Mouse (Mus musculus) liver, adult 2 months (tissue): ENCODE results near the gene C2cd2. TPM values are rescaled to one million over a fixed set of nuclear protein-coding genes. Genes with fewer than 3 reads are reported as not detected.
"Not testable (repeated sequence)": the region's sequence is repeated elsewhere in the genome, so short reads cannot be mapped to it uniquely, and the experiment has no call there.

Experiments
- DNase-seq: peaks from one replicate; pipeline ENCODE4 v3.0.0-alpha.2; 2011; ENCODE audit warnings: low read depth, low spot score; ENCODE audit errors: extremely low read depth
- H3K27ac ChIP-seq: fragments of 200-500 bp; replicated peaks from 2 replicates; pipeline ENCODE4 v1.5.1; 2012; ENCODE audit warnings: low read depth, mild to moderate bottlenecking, control low read depth, inconsistent platforms, low read length; ENCODE audit not compliant: insufficient read depth
- H3K27me3 ChIP-seq: fragments of 200-500 bp; 2 replicates; pipeline ENCODE4 v1.6.1; 2012; ENCODE audit warnings: mild to moderate bottlenecking, moderate library complexity, low read length, inconsistent platforms; ENCODE audit not compliant: control insufficient read depth, insufficient read depth
- H3K36me3 ChIP-seq: fragments of 200-500 bp; 2 replicates; pipeline ENCODE4 v1.6.1; 2012; ENCODE audit warnings: low read length, inconsistent platforms; ENCODE audit not compliant: control insufficient read depth, insufficient read depth
- H3K4me1 ChIP-seq: fragments of 200-500 bp; 2 replicates; pipeline ENCODE4 v1.6.1; 2011; ENCODE audit warnings: low read length; ENCODE audit not compliant: control insufficient read depth, insufficient read depth
- H3K4me3 ChIP-seq: fragments of 200-500 bp; 2 replicates; pipeline ENCODE4 v1.5.1; 2011; ENCODE audit warnings: low read depth, mild to moderate bottlenecking, control low read depth, low read length, moderate library complexity; ENCODE audit not compliant: insufficient read depth
- H3K79me2 ChIP-seq: fragments of 200-500 bp; 2 replicates; pipeline ENCODE4 v1.6.1; 2012; ENCODE audit warnings: inconsistent platforms, mild to moderate bottlenecking, low read length, moderate library complexity; ENCODE audit not compliant: control insufficient read depth, insufficient read depth
- H3K9ac ChIP-seq: fragments of 200-500 bp; 2 replicates; pipeline ENCODE4 v1.6.1; 2012; ENCODE audit warnings: low read depth, mild to moderate bottlenecking, control low read depth, inconsistent platforms, low read length
- CTCF ChIP-seq: fragments of 200-500 bp; IDR thresholded peaks from 2 replicates; pipeline ENCODE4 v1.5.1; 2011; ENCODE audit warnings: low read depth, low read length, control low read depth
- POLR2A ChIP-seq: fragments of 200-500 bp; IDR thresholded peaks from 2 replicates; pipeline ENCODE4 v1.6.1; 2011; ENCODE audit warnings: low read length, control low read depth; ENCODE audit not compliant: insufficient read depth; ENCODE audit errors: extremely low read depth
- WGBS: fragments of 180-500 bp; shearing (Covaris S2); methylation state at CpG from one replicate; pipeline ENCODE4 v1.1.7; 2018; 5-methylcytosine and 5-hydroxymethylcytosine counted together
- polyA plus RNA-seq: library from polyadenylated mRNA; depleted of rRNA; stranded (reverse); fragments of >200 nt; gene quantifications from 2 replicates; pipeline ENCODE4 v1.2.3, GENCODE M21; 2012; rRNA removed
- total RNA-seq: library from RNA; depleted of rRNA; stranded (reverse); fragments of >200 nt; gene quantifications from 2 replicates; pipeline ENCODE4 v1.2.3, GENCODE M21; 2014; rRNA removed

Gene C2cd2
- total RNA-seq, result 56.7 and 57.1 TPM in 2 replicates
- polyA plus RNA-seq, result 173 and 183 TPM in 2 replicates

- no peaks in the 10 kb centered on the region for H3K27me3 ChIP-seq
- peak within 1 kb of the TSS; percentile 89 for H3K4me3 ChIP-seq
- TF ChIP-seq CTCF (no peak), POLR2A (peak; percentile 94)
- peak within 1 kb of the TSS; percentile 90 for H3K9ac ChIP-seq
- peak; percentile 86 for DNase-seq
- H3K36me3 ChIP-seq, result 0 out of 2 replicates have a peak, but pooled peaks cover 1% of the 10 kb centered on the region
- H3K79me2 ChIP-seq, result peaks cover 18% of the 10 kb centered on the region
- WGBS, result under 1% methylated on average over 78 of the region's 78 CpGs
- peaks cover 10% of the 10 kb centered on the region; the same call in 1 of the 2 replicates for H3K4me1 ChIP-seq
- peak within 1 kb of the TSS; percentile 94 for H3K27ac ChIP-seq
These were observed at the start of gene C2cd2, which contains the start of gene Zbtb21 for GRCm38 (mm10) chr16:97962151-97962948. Gene C2cd2, minus strand, starts transcription at chr16:97962598. Gene Zbtb21, minus strand, starts transcription at chr16:97962622.

GRCm38 (mm10) chr16:97997383-97997731, 35.0 kb upstream of the C2cd2 start:
- H3K27ac ChIP-seq, H3K36me3 ChIP-seq, H3K4me1 ChIP-seq, H3K79me2 ChIP-seq, H3K27me3 ChIP-seq: not testable (repeated sequence)
- peak; percentile 15 for DNase-seq
- WGBS, result under 1% methylated on average over 8 of the region's 8 CpGs
- Histone ChIP-seq H3K9ac (peak overlapping the region; percentile 35), H3K4me3 (peak overlapping the region; percentile 69)

DNA sequence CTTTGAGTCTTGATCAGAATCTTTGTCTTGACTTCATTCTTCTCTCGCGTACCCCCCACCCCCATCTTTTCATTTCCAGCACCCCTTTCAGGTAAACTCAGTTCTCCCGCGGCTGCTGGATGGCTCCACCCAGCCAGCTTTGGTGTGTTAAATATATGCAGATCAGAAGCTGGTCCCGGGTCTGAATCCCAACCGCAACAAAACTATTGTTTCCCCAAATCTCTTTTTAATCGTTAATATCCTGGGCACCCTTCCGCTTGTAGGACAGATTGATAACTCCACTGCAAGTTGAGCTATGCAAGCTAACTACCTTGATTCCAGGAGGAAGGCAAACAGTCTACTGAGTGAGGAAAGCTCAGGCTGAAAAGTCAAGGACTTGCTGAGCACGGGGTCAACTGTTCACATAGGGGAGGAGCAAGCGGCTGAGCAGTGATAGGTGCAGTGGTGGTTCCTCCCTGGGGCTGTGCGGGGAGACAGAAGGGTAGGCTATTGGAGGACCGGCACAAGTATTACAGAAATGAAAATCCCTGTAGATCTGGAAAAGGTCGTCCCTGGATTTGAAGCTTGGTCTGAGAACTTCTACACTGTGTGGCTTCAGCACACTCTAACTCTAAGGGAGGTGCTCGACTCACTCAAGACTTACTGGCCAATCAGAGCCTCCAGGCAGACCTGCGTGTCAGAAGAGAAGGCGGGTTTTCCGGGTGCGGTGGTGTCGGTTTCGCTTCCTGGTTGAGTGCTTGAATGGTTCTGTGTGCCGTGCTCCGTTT, 34.4 kb upstream of the C2cd2 start, which contains the start of gene B230307C23Rik:
B230307C23Rik (plus strand) TSS at position 700 of the 767 bp plus-strand sequence.
- Histone ChIP-seq H3K9ac (peak within 1 kb of the TSS; percentile 60), H3K79me2 (peaks cover 7% of the 10 kb centered on the region; the same call in 1 of the 2 replicates), H3K4me1 (peaks cover 5% of the 10 kb centered on the region), H3K27me3 (no peaks in the 10 kb centered on the region), H3K36me3 (peaks cover 3% of the 10 kb centered on the region; the same call in 1 of the 2 replicates), H3K4me3 (peak within 1 kb of the TSS; percentile 69), H3K27ac (peak within 1 kb of the TSS; percentile 92)
- under 1% methylated on average over 22 of the region's 22 CpGs for WGBS
- peak; percentile 93 for DNase-seq
- 0 out of 2 replicates have a peak, but pooled peaks have one; percentile 13 for TF ChIP-seq POLR2A
- no peak for TF ChIP-seq CTCF

- H3K4me1 ChIP-seq, result peaks cover 5% of the 10 kb centered on the region
These were observed 33.6 kb upstream of the C2cd2 start for GRCm38 (mm10) chr16:97995849-97996615.

DNA sequence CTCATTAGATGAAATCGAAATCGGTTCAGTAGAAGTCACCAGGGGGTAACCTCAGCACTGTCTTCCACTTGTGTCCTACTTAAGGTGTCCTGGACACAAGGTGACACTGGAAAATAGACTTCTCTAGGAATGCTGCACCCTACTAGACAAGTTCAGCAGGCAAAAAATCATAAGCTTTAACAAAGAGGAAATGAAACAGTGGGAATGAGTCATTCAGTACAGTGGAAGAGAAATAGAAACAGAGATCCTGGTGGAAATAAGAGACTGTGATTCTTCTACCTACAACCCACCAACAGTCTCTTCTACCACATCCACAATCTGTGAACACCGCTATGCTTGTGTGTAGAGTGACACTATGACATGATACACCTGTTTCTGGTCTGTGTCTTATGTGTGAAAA, 30.1 kb upstream of the C2cd2 start:
- not testable (repeated sequence) for H3K4me3 ChIP-seq, H3K4me1 ChIP-seq, H3K36me3 ChIP-seq, DNase-seq, H3K9ac ChIP-seq, H3K27me3 ChIP-seq, H3K27ac ChIP-seq, H3K79me2 ChIP-seq
- 78% methylated on average over 3 of the region's 3 CpGs for WGBS

More at GRCm38 (mm10) chr16:97995849-97996615, 33.6 kb upstream of the C2cd2 start:
- Histone ChIP-seq H3K36me3 (peaks cover 3% of the 10 kb centered on the region; the same call in 1 of the 2 replicates), H3K27me3 (no peaks in the 10 kb centered on the region), H3K9ac (no peak overlapping the region), H3K27ac (peak overlapping the region; percentile 92), H3K79me2 (peaks cover 7% of the 10 kb centered on the region; the same call in 1 of the 2 replicates), H3K4me3 (no peak overlapping the region)
- TF ChIP-seq CTCF, result no peak
- TF ChIP-seq POLR2A, result no peak
- DNase-seq, result peak; percentile 78
- WGBS, result 6% methylated on average over 1 of the region's 1 CpGs
